Mouse (Mus musculus) E14TG2a.4 (cell line): ENCODE measurements around the gene Ankrd63.

Experiments
- CTCF ChIP-seq: conservative IDR thresholded peaks from 2 replicates; pipeline ENCODE4 v1.5.1; 2014; ENCODE audit warnings: low read length
- NANOG ChIP-seq: IDR thresholded peaks from 2 replicates; pipeline ENCODE4 v1.6.1; 2014; ENCODE audit warnings: borderline replicate concordance, low read length, mixed read lengths
- POU5F1 ChIP-seq: IDR thresholded peaks from 2 replicates; pipeline ENCODE4 v1.6.1; 2014; ENCODE audit warnings: low read length, borderline replicate concordance

GRCm38 (mm10) chr2:118656688-118657281, 47.0 kb downstream of the Ankrd63 start:
- TF ChIP-seq CTCF (no peak), NANOG (no peak), POU5F1 (no peak)
